Mouse (Mus musculus) left cerebral cortex, adult 2 months (tissue): ENCODE measurements around the gene Heatr4. TPM values are rescaled to one million over a fixed set of nuclear protein-coding genes. Genes with fewer than 3 reads are reported as not detected.
"Not testable (repeated sequence)": the region's sequence is repeated elsewhere in the genome, so short reads cannot be mapped to it uniquely, and the experiment has no call there.

Experiments
- DNase-seq, 2 experiments: peaks; one replicate each; pipeline ENCODE4 v3.0.0; 2021 to 2022; ENCODE audit warnings: low spot score in 2 of 2, mixed read lengths in 1 of 2; ENCODE audit errors: extremely low spot score in 1 of 2
- H3K27ac ChIP-seq: fragments of 200-600 bp; 2 replicates; pipeline ENCODE4 v1.8.1; 2022
- H3K4me3 ChIP-seq: fragments of 200-600 bp; 2 replicates; pipeline ENCODE4 v1.8.1; 2022
- CTCF ChIP-seq: fragments of 200-600 bp; IDR thresholded peaks from 2 replicates; pipeline ENCODE4 v1.8.1; 2022; ENCODE audit warnings: antibody characterized with exemption, mild to moderate bottlenecking, moderate library complexity
- intact Hi-C: fragments of 180-260 bp; cut with DNase I; formaldehyde crosslinking; loops from one replicate; pipeline ENCODE4 v1.15.1; 2025
- total RNA-seq, 2 experiments: library from RNA; stranded (reverse); gene quantifications; 2 replicates each; pipeline ENCODE4 v1.2.3; 2021

Heatr4 gene
- total RNA-seq, 2 experiments from 2014 or later: not detected

GRCm38 (mm10) chr12:83949776-83950492, 34.7 kb downstream of the Heatr4 start:
- TF ChIP-seq CTCF: no peak
- H3K4me3 ChIP-seq: peak overlapping the region; percentile 72
- H3K27ac ChIP-seq: peak overlapping the region; percentile 58; the same call in 1 of the 2 replicates
- no peak for DNase-seq
- intact Hi-C loops: loop anchor here (2.0 to 5.0 kb wide), 2 partner anchors 27 to 233 kb away; no protein-coding TSS in a partner anchor

DNA sequence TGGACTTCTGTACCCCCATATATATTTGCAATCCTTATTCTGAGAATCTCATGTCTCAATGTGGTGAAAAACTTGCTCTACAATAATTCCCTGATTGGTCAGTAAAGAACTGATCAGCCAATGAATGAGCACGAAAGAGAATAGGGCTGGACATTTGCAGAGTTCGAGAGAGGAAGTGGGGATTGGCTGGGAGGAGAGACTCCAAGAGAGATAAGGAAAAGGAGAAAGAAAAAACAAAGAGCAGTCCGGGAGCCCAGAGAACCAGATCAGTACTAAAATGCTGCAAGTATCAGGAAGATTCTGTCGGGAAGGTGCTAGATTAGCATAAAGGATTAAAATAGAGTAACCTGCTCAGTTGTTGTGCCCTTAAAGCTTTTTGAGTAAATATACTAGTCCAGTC, 35.6 kb downstream of the Heatr4 start:
- intact Hi-C loops: no loop called here
- no peak for TF ChIP-seq CTCF
- DNase-seq: no peak

GRCm38 (mm10) chr12:83947260-83947811, 37.3 kb downstream of the Heatr4 start:
- no peak overlapping the region for H3K4me3 ChIP-seq
- no peak for DNase-seq
- H3K27ac ChIP-seq: peak overlapping the region; percentile 3; the same call in 1 of the 2 replicates
- no peak for TF ChIP-seq CTCF
- intact Hi-C loops: no loop called here

More for the DNA sequence above, 35.6 kb downstream of the Heatr4 start:
- H3K4me3 ChIP-seq: no peak overlapping the region
- H3K27ac ChIP-seq: no peak overlapping the region

- intact Hi-C loops: no loop called here
- DNase-seq: no peak
Observed at GRCm38 (mm10) chr12:83941938-83942337, 42.7 kb downstream of the Heatr4 start.

GRCm38 (mm10) chr12:83940031-83940430, 44.6 kb downstream of the Heatr4 start:
- intact Hi-C loops: no loop called here
- Histone ChIP-seq H3K4me3 (no peak overlapping the region), H3K27ac (no peak overlapping the region)
- no peak for DNase-seq
- no peak for TF ChIP-seq CTCF

More at GRCm38 (mm10) chr12:83941938-83942337, 42.7 kb downstream of the Heatr4 start:
- Histone ChIP-seq H3K4me3 (no peak overlapping the region), H3K27ac (no peak overlapping the region)
- TF ChIP-seq CTCF: no peak

DNA sequence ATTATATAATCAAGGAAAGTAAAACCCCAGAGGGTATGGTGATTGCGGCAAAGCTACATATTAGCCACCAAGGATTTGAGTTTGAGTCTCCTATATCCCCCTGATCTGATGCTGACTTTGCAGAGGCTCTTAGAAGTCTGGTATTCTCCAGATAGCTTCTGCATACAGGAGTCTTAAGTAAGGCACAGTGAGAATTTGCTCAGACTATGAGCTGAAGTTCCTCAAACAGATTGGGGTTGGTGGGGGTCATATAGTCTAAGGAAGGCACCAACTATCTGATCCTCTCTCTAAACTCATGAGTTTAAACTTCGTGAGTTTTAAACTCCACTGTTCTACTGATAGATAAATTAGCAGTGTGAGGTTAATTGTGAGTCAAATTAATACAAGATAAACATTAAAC, 45.3 kb downstream of the Heatr4 start:
- Histone ChIP-seq H3K27ac (no peak overlapping the region), H3K4me3 (no peak overlapping the region)
- TF ChIP-seq CTCF: no peak
- no peak for DNase-seq
- intact Hi-C loops: loop anchor here (5.0 kb wide), 1 partner anchor 227 kb away; no protein-coding TSS in a partner anchor

GRCm38 (mm10) chr12:83938592-83938991, 46.1 kb downstream of the Heatr4 start:
- DNase-seq: not testable (repeated sequence)
- intact Hi-C loops: loop anchor here (5.0 kb wide), 1 partner anchor 226 kb away; no protein-coding TSS in a partner anchor

DNA sequence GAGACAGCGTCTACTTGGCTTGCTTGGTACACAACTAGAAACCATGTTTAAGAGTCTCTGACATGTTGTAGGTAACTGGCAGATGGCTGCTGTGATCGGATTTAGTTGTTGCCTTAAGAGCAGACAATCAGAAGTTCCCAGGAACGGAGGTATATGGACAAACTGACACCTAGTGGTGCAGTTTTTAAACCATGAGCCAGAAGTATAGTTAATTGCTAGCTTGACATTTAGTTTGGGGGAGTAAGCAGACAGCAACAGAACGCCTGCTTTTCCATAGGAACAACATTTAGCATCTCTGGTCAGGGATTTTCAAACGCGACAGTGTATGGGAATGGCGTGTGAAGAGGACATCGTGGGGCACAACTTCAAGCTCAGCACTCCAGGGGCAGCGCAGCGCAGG, 47.1 kb downstream of the Heatr4 start:
- H3K4me3 ChIP-seq: no peak overlapping the region
- TF ChIP-seq CTCF: peak; percentile 40
- DNase-seq: no peak
- intact Hi-C loops: loop anchor here (5.0 kb wide), 1 partner anchor 225 kb away; no protein-coding TSS in a partner anchor
- H3K27ac ChIP-seq: no peak overlapping the region

More at GRCm38 (mm10) chr12:83938592-83938991, 46.1 kb downstream of the Heatr4 start:
- not testable (repeated sequence) for H3K4me3 ChIP-seq, H3K27ac ChIP-seq

DNA sequence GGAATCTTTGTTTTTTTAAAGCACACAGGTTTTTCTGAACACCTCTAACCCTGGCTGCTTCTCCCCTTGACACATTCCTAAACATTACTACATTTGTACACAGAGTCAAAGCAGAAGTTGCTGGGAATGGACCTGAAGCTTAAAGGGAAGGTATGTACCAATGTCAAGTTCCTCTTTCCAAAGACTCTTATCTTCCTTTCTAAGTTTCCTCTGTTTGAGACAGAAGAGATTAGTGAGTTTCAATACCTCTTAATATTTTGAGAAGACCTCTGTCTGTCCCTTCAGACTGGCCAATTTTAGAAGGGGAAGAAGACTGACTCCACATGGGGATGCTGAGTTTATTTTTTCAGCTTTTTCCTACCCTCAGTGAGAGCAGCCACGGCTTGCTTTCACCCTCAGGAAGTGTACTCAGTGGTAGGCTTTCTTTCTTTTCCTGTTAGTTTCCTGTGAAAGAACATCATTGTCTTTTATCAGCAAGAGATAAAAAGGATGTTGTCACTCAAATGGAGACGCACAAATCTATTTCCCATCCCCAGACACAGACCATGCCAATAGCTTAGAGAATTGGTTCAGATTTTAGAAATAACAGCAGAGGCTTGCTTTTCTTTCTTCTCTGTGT, 55.4 kb downstream of the Heatr4 start:
- no peak for DNase-seq
- H3K4me3 ChIP-seq: no peak overlapping the region
- no peak for TF ChIP-seq CTCF
- H3K27ac ChIP-seq: peak overlapping the region; percentile 28; the same call in 1 of the 2 replicates
- intact Hi-C loops: no loop called here

- intact Hi-C loops: no loop called here
- Histone ChIP-seq H3K27ac (peak overlapping the region; percentile 56), H3K4me3 (no peak overlapping the region)
- DNase-seq: no peak
- no peak for TF ChIP-seq CTCF
Observed at GRCm38 (mm10) chr12:83927747-83928146, 56.9 kb downstream of the Heatr4 start.

- H3K27ac ChIP-seq: no peak overlapping the region
- intact Hi-C loops: no loop called here
- DNase-seq: no peak
- H3K4me3 ChIP-seq: no peak overlapping the region
- no peak for TF ChIP-seq CTCF
Observed at GRCm38 (mm10) chr12:83926061-83926460, 58.6 kb downstream of the Heatr4 start.

DNA sequence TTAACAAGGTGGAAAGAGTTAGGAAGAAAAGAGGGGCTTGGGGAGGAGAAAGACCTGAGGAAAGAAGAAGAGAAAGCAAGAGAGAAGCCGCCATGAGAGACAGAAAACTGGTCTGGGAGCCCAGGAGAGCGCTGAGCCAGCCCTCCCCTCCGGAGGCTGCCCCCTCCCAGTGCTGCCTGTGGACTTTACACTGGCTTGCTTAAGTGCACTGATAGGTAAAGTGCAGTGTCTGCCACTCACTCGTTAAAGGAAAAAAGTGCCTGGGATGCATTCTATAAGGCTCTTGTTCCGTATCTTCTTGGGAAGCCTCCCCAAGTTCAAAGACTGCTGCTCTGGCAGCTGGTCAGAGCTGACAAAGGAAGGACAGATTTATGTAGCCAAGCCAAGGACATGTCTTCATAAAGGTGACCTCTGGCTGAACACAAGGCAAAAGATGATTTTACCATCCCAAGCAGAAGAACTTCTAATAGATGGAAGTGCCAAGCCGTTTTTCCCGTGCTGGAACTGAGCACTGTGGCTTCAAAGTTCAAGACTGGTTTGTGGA, 59.4 kb downstream of the Heatr4 start:
- no peak for DNase-seq
- TF ChIP-seq CTCF: no peak
- H3K27ac ChIP-seq: no peak overlapping the region
- H3K4me3 ChIP-seq: no peak overlapping the region
- intact Hi-C loops: no loop called here
